Mouse (Mus musculus) embryo, embryonic 11 days (tissue): ENCODE results near the gene Jph2.
"Not testable (repeated sequence)": the region's sequence is repeated elsewhere in the genome, so short reads cannot be mapped to it uniquely, and the experiment has no call there.

Experiments used
- DNase-seq: peaks from one replicate; pipeline ENCODE4 v3.0.0-alpha.2; 2015

Gene Jph2

GRCm38 (mm10) chr2:163397905-163398304 lies at the start of gene Jph2:
Gene Jph2, minus strand, starts transcription at chr2:163397993.
- DNase-seq: peak; percentile 77

GRCm38 (mm10) chr2:163447375-163447774 lies 49.6 kb upstream of the Jph2 start:
- no peak for DNase-seq

- no peak for DNase-seq
These were observed 46.2 kb upstream of the Jph2 start for GRCm38 (mm10) chr2:163444017-163444416.

- no peak for DNase-seq
These were observed 45.8 kb upstream of the Jph2 start for GRCm38 (mm10) chr2:163443543-163443942.

- no peak for DNase-seq
These were observed 41.7 kb upstream of the Jph2 start for GRCm38 (mm10) chr2:163439488-163439887.

DNA sequence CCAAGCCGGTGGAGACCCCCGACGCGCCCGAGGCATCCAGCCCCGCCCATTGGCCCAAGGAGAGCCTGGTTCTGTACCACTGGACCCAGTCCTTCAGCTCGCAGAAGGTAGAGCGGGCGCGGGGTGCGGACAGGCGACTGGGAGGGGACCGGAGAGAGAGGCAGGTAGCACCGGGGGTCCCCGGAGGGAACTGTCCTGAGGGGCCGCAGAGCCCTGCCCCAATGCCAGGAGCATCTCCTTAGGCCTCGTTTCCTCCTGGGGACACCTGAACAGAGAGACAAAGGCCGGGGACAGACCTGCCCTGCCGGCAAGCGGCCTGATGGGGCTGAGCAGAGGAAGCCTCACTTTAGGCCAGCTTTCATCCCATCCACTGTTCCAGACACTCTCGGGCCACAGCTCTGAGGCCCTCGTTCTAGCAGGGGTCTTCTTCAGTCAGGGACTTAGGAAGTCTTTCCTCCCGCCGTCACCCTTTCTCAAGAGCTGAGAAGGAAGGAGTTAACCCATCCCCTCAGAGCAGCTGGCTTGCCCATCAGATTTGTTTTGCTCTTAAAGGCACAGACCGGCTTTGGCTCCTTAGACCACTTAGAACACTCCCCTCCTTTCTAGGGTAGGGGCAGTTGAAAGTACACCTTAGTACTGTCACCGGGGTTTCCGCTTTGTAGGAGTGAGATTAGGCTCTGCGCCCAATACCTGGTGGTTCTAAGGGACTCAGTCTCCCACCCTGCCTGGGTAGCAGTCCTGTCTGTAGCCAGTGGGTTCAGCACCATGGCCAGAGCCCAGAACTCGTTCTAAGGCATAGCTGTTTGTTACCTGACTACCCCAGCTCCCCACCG lies 41.0 kb upstream of the Jph2 start:
- DNase-seq: peak; percentile 80

GRCm38 (mm10) chr2:163438246-163438618 lies 40.4 kb upstream of the Jph2 start, which contains the start of gene Gdap1l1:
Gene Gdap1l1, plus strand, starts transcription at chr2:163438476.
- DNase-seq: peak; percentile 72

DNA sequence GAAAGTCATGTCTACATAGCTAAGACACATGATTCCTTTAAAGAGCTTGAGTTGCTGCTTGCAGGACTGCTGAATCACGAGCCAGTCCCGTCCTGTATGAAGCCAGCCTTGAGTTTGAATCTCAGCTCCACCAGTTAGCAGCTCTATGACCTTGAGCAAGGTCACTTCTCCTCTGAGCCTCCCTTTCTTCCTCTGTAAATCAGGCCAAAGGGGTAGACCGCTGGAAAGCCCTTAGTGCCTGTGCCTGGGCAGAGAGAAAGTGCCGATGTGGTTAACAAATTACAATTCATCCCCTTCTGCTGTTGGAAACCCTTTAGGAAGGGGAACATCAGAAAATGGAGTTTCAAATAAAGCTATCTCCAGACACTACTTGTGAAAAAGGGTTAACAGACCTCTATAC lies 40.0 kb upstream of the Jph2 start:
- no peak for DNase-seq

GRCm38 (mm10) chr2:163433971-163434370 lies 36.2 kb upstream of the Jph2 start:
- DNase-seq: no peak

DNA sequence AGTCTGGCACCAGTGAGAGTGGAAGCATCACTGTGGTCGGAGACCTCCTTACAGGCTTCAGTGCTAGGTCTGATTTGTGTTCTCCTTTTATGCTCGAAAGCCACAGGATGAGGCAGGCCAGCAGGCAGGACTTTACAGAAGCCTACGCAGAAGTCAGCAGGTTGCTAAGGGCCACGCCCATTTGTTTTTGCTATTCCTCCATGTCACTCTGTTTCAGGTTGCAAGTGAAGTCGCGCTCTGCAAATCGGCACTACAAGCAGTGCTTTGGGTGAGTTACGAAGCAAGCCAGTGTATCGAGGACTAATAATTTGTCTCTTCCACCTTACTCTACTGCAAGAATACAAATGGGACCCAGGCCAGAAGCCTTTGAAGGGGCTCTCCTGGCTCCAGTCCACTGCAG lies 33.5 kb upstream of the Jph2 start:
- no peak for DNase-seq

DNA sequence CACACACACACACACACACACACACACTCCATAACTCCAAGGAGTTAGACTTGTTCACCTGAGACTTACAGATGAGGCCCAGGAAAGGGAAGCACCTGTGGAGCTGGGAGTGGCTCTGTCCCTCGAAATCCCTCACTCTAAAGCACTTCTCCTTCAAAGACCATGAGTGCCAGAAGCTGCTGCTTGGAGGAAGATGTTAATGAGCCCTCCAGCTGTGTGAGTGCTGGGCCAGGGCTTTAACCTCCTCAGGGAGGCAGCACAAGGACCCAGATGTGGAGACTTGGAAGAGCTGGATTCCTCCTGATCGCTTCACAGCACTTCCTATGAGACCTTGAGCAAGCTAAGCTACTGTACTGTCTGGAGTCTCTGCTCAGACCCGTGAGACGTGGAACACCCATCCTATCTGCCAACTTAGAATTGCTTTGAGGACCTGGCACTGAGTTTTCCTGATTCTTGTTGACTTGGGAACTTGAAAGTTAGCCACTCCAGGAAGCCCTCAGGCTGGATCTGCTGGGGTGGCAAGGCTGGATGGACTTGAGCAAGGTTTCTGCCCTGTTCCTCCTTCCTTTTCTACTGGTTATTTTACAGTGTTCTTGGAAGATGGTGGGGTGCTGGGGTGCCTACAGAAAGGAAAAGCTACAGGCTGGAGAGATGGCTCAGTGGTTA lies 30.7 kb upstream of the Jph2 start:
- DNase-seq: no peak

DNA sequence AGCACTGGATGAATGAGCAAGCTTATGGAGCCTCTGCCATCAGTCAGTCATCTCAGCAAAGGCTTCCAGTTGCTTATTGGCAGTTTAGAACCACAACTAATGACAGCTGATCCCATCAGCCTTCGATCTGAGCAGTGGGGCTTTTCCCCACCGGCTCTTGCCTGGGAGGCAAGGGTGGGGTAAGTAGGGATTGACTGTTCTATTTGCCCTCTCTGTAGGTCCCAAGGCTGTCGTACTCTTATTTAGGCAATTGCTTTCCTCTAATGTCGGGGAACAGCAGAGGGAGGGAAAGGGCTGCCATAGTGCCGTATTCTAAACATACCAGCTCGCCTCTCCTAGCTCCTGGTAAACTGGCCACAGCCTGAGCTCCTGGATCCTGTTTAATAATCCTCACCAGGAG lies 26.8 kb upstream of the Jph2 start, which contains the start of gene Oser1:
Gene Oser1 (minus strand): TSS at position 101 of the 400 bp plus-strand sequence.
- DNase-seq: no peak

DNA sequence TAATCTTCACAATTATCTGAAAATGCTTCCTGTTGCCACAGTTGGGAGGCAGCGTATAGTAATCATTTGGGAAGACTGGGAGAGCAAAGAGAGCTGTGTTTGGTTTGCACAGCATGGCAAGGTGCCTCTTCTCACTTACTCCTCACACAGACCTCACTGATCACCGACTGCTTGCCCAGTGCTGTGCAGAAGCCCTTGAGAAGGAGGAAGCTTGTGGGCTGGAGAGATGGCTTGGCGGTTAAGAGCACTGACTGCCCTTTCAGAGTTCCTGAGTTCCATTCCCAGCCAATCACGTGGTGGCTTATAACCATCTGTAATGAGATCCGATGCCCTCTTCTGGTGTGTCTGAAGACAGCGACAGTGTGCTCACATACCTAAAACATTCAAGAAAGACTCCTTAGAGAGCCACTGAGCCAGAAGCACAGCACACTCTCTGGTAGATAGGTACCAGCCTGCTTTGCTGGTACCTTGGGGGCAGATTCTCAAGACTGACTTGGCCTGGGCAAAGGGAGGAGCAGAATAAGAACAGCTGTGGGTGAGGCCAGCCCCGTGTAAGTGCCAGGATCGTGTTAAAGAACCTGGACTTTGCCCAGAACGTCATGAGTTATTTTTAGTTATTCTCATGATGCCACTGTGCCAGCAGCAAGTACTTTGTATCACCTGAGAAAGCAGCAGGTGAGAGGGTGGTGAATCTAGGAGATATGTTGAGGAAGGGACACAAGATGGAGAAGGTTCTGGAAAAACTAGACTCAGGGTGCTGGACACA lies 25.3 kb upstream of the Jph2 start:
- DNase-seq: no peak

GRCm38 (mm10) chr2:163420366-163420886 lies 22.6 kb upstream of the Jph2 start:
- no peak for DNase-seq

DNA sequence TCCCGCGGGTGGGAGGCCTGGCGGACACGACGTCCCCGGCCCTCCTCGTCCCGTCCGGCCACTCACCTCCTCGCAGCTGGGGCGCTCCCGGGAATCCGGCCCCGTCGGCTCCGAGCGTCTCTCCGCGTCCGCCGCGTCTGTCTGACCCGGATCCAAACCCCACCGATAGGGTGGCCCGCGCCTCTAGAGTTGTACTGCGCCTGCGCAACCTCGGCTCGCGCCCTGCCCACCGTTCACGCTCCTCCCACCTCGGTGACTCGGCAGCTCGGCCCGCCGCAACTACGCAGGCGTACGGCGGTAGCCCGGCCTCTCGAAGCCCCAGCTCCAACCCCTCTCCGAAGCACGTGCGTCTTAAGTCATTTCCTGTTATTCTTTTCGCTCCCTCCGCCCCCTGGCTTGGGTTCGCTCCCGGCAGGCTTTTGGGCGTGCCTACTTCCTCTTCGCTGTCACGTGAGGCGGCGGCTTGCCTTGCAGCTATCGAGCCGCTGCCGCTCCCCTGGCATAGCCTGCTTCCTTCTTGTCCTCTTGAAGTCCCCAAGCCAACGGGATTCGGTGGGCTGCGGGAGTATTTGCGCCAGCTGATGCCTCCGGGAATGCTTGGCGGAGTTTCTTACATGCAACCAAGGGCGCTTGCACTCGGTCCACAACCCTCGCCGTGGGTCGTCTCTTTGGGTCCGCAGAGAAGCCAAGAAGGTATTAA lies 21.7 kb upstream of the Jph2 start:
- DNase-seq: peak; percentile 99

DNA sequence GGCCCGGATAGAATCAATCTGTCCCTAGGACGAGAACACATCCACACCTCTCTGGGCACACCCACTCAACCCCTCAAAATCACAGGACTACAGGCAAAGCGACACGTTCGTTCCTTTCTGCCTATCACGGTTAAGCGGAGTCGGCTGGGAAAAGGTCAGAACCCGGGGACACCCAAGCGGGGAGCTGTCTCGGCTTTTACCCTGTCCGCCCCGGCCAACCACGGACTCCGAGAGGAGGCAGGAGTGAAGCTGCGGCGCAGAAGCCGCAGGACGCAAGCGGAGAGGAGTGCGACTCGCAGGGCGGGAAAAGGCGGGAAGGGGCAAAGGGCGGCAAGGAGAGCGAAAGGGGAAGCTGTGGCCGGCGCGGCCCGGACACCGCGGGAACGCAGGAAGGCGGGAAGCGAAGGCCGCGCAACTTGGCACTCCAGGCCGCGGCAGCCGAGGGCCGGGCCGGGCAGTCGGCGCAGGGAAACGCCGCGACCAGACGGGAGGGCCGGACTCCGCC lies 21.1 kb upstream of the Jph2 start:
- DNase-seq: peak; percentile 58

DNA sequence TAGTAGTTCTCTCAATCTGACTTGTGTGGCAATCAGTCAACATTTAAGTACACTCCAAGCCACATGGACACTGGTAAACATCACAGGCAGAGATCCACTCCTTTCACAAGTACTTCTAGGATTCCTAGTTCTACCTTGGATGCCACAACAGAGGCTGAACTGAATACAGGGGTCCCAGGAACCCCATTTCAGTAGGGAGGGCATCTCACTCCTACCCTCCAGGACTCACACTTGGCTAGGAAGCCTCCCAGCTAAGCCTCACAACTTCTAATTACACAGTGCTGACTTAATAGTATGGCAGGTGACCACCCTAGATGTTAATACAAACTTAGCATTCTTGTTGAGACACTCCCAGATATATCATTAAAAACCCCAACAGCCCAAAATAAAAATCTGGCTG lies 20.0 kb upstream of the Jph2 start:
- no peak for DNase-seq

DNA sequence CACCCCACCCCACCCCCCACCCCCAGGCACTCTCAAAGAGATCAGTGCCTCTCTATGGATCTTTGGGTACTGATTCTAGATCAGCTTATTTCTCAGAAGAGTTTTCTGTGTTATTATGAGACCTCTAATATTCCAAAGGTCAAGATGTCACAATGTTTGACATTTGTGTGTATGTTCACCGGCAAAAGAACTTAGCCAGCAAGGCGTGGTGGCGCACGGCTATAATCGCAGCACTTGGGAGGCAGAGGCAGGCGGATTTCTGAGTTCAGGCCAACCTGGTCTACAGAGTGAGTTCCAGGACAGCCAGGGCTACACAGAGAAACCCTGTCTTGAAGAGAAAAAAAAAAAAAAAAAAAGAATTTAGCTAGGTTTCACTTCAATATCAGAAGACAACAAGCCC lies 19.2 kb upstream of the Jph2 start:
- no peak for DNase-seq

DNA sequence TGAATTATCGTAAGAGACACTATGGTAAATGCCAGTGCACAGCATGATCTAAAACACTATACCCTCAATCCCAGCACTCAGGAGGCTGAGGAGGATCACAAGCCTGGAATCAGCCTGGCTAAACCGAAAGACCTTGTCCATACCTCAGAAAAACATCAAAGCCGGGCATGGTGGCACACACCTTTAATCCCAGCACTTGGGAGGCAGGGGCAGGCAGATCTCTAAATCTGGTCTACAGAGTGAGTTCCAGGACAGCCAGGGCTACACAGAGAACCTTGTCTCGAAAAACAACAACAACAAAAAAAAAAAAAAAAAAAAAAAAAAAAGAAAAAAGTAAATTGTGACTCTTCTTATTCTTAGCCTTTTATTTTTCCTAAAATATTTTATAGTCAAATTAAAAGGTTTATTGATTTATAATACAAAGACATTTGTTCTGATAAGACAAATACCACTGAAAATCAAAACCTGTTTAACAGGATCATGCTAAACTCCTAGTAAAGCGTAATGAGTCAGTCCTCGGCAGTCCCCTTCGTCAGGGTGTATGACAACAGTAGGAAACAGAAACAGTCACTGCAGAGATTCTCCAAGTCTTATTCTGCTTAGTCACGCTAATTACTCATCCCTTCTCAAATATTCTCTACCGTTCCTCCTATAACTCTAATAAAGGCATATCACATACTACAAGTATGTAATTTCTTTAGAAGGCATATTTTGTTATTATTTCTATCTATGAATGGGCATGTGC lies 15.2 kb upstream of the Jph2 start:
- no peak for DNase-seq

- DNase-seq: no peak
These were observed 14.6 kb upstream of the Jph2 start for GRCm38 (mm10) chr2:163412419-163412818.

DNA sequence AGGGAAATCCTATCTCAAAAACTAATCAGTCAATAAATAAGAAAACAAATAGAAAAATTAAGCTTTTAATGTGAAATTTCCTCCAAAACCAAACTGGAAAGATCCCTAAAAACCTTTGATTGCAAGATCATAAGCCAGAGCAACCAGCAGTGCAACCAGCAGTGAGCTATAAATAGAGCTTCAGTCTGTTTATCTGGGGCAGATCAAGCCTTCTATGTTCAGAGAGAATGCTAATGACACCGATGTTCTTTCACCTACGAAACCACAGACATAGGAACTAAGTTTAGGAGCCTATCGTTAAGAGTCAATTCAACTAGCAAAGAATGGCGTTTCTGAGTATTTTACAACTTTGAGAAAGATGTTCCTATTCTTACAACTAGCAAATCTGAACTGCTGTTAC lies 14.0 kb upstream of the Jph2 start:
- no peak for DNase-seq

GRCm38 (mm10) chr2:163411344-163411743 lies 13.6 kb upstream of the Jph2 start:
- DNase-seq: not testable (repeated sequence)
